Comparison of ENCODE assay signal across 8 mouse cellular contexts in genomic region chr8:75108527-75109235, GRCm38 (mm10). TPM values are rescaled to one million over a fixed set of nuclear protein-coding genes. Genes with fewer than 3 reads are reported as not detected.
A peak's percentile ranks its signal among the peaks of the same experiment; 100 is the strongest.
DNase-seq lines count a peak whose midpoint lies in the region; ATAC-seq and TF ChIP-seq lines count a peak whose summit lies in the region.

No protein-coding gene starts in this region.

- peak; percentile 83 for TF ChIP-seq CTCF in cerebellum, adult 2 months (IDR thresholded peaks at IDR 0.05; ENCODE audit: borderline replicate concordance, insufficient read depth, low read depth, low read length)
- TF ChIP-seq CTCF in forebrain, postnatal 0 days (IDR thresholded peaks at IDR 0.05; ENCODE audit: low read depth) = peak; percentile 82
- peak; percentile 63; the same call in 1 of the 2 replicates for TF ChIP-seq CTCF in olfactory bulb, adult 2 months (IDR thresholded peaks at IDR 0.05; ENCODE audit: insufficient read depth, low read depth, low read length)

- DNase-seq in MEL-GATA-1-ER (ENCODE audit: extremely low read depth, low read depth) = peak; percentile 76
- peak; percentile 77 to 82 for DNase-seq in cerebellum, adult 2 months
- DNase-seq in forebrain, postnatal 0 days = peak; percentile 85
- DNase-seq in heart, postnatal 4 days = peak; percentile 89
- peak; percentile 59 to 70 for DNase-seq in layer of hippocampus, adult 8-10 months (ENCODE audit: low spot score in 2 of 2)
- peak; percentile 62 to 69 for DNase-seq in thymus, adult 18-20 months

- H3K4me1 ChIP-seq in cerebellum, adult 2 months (ENCODE audit: control insufficient read depth, insufficient read depth, low read length) = no peaks in the 10 kb centered on the region; the same call in 1 of the 2 replicates
- H3K4me1 ChIP-seq in forebrain, postnatal 0 days (ENCODE audit: insufficient read depth) = peaks cover 7% of the 10 kb centered on the region; the same call in 1 of the 2 replicates
- H3K4me1 ChIP-seq in lung, embryonic 15.5 days = peaks cover 16% of the 10 kb centered on the region
- H3K4me1 ChIP-seq in olfactory bulb, adult 2 months (ENCODE audit: control insufficient read depth, insufficient read depth, low read length) = peaks cover 8% of the 10 kb centered on the region

- H3K9me3 ChIP-seq in forebrain, postnatal 0 days (ENCODE audit: low read length) = no peaks in the 10 kb centered on the region
- no peaks in the 10 kb centered on the region for H3K9me3 ChIP-seq in lung, embryonic 15.5 days

- TF ChIP-seq POLR2A in cerebellum, adult 2 months (IDR thresholded peaks at IDR 0.05; ENCODE audit: borderline replicate concordance, insufficient read depth, low read length) = no peak
- TF ChIP-seq POLR2A in olfactory bulb, adult 2 months (IDR thresholded peaks at IDR 0.05; ENCODE audit: insufficient read depth, low read depth, low read length) = no peak

- H3K36me3 ChIP-seq in forebrain, postnatal 0 days (ENCODE audit: insufficient read depth) = peaks cover 11% of the 10 kb centered on the region; the same call in 1 of the 2 replicates
- H3K36me3 ChIP-seq in lung, embryonic 15.5 days = peaks cover 17% of the 10 kb centered on the region

- ATAC-seq in forebrain, postnatal 0 days = peak; percentile 78
- peak; percentile 75 for ATAC-seq in lung, embryonic 15.5 days (ENCODE audit: borderline replicate concordance, extremely low read depth, low FRiP score, low TSS enrichment)

- peak overlapping the region; percentile 62 for H3K9ac ChIP-seq in forebrain, postnatal 0 days
- H3K9ac ChIP-seq in lung, embryonic 15.5 days = peak overlapping the region; percentile 59

- peak overlapping the region; percentile 78 for H3K4me2 ChIP-seq in forebrain, postnatal 0 days (ENCODE audit: low read depth)
- peak overlapping the region; percentile 56 for H3K4me2 ChIP-seq in lung, embryonic 15.5 days

- under 1% methylated on average over 9 of the region's 9 CpGs for WGBS in cerebellum, adult 2 months
- 1% methylated on average over 9 of the region's 9 CpGs for whole genome bisulfite sequencing in forebrain, postnatal 0 days
- WGBS in lung, embryonic 15.5 days = under 1% methylated on average over 9 of the region's 9 CpGs
- WGBS in olfactory bulb, adult 2 months = 1% methylated on average over 9 of the region's 9 CpGs

- no peaks in the 10 kb centered on the region for H3K27me3 ChIP-seq in cerebellum, adult 2 months (ENCODE audit: control insufficient read depth, insufficient read depth, low read length)
- no peaks in the 10 kb centered on the region for H3K27me3 ChIP-seq in forebrain, postnatal 0 days (ENCODE audit: insufficient read depth, low read length)
- no peaks in the 10 kb centered on the region for H3K27me3 ChIP-seq in lung, embryonic 15.5 days

- H3K4me3 ChIP-seq in cerebellum, adult 2 months (replicated peaks; ENCODE audit: insufficient read depth, low read depth, low read length) = peak overlapping the region; percentile 86
- H3K4me3 ChIP-seq in forebrain, postnatal 0 days (ENCODE audit: low read depth, low read length) = peak overlapping the region; percentile 67
- H3K4me3 ChIP-seq in lung, embryonic 15.5 days = peak overlapping the region; percentile 60
- peak overlapping the region; percentile 63 for H3K4me3 ChIP-seq in olfactory bulb, adult 2 months (ENCODE audit: insufficient read depth, low read depth, low read length)

- peak overlapping the region; percentile 31; the same call in 1 of the 2 replicates for H3K27ac ChIP-seq in cerebellum, adult 2 months (ENCODE audit: insufficient read depth, low read length)
- H3K27ac ChIP-seq in forebrain, postnatal 0 days (ENCODE audit: low read depth, low read length) = peak overlapping the region; percentile 91
- H3K27ac ChIP-seq in lung, embryonic 15.5 days = peak overlapping the region; percentile 76
- H3K27ac ChIP-seq in olfactory bulb, adult 2 months (ENCODE audit: insufficient read depth, low read depth, low read length) = peak overlapping the region; percentile 64

RNA-seq across cellular contexts. Expression of gene Mcm5, which starts 0.7 kb away (rescaled TPM):
- polyA plus RNA-seq in cerebellum, adult 2 months (2012; rRNA removed) = 11.0 and 12.1 TPM in 2 replicates
- 20.3 and 22.2 TPM in 2 replicates for total RNA-seq in forebrain, postnatal 0 days (2014; rRNA removed)
- polyA plus RNA-seq in forebrain, postnatal 0 days (2015; fragmentation: Nextera tagmentation; extraction: Ambion mirVana) = 18.3 and 19.0 TPM in 2 replicates
- 10 to 100 TPM; 68.7 to 69.5 TPM for total RNA-seq in heart, postnatal 4 days (2021)
- 1 to 10 TPM; 6.0 to 7.6 (median 6.4) TPM for total RNA-seq in layer of hippocampus, adult 8-10 months (2022)
- polyA plus RNA-seq in lung, embryonic 15.5 days (2015; fragmentation: Nextera tagmentation; extraction: Ambion mirVana) = 206 and 212 TPM in 2 replicates
- polyA plus RNA-seq in olfactory bulb, adult 2 months (2012; ENCODE audit: insufficient read depth, insufficient read length, low replicate concordance, missing spikeins) = not detected in 2 replicates

RNA-seq across cellular contexts. Expression of gene Hmox1, which starts 15.3 kb away (rescaled TPM):
- polyA plus RNA-seq in cerebellum, adult 2 months (2012; rRNA removed) = 7.1 and 7.5 TPM in 2 replicates
- 8.7 and 10.5 TPM in 2 replicates for total RNA-seq in forebrain, postnatal 0 days (2014; rRNA removed)
- polyA plus RNA-seq in forebrain, postnatal 0 days (2015; fragmentation: Nextera tagmentation; extraction: Ambion mirVana) = 13.3 and 14.4 TPM in 2 replicates
- 10 to 100 TPM; 15.0 to 16.6 TPM for total RNA-seq in heart, postnatal 4 days (2021)
- total RNA-seq in layer of hippocampus, adult 8-10 months (2022) = 10 to 100 TPM in 2 of 4 experiments, 1 to 10 TPM in 2; 4.9 to 14.6 (median 9.5) TPM
- polyA plus RNA-seq in lung, embryonic 15.5 days (2015; fragmentation: Nextera tagmentation; extraction: Ambion mirVana) = 38.2 and 39.0 TPM in 2 replicates
- polyA plus RNA-seq in olfactory bulb, adult 2 months (2012; ENCODE audit: insufficient read depth, insufficient read length, low replicate concordance, missing spikeins) = not detected in 2 replicates

Comparison
In these comparisons a context has a peak if more than half of its experiments do, and no peak if none do; other contexts are left out.
1. Peak in every context shown above with its lines: DNase-seq, ATAC-seq, H3K4me3 ChIP-seq and H3K27ac ChIP-seq.
2. H3K27ac ChIP-seq: peak in every context shown above with its lines; median percentile 91 in forebrain, postnatal 0 days; 76 in lung, embryonic 15.5 days; 64 in olfactory bulb, adult 2 months; 31 in cerebellum, adult 2 months.